14 mouse cellular contexts compared by ENCODE assay signal in the genomic region with DNA sequence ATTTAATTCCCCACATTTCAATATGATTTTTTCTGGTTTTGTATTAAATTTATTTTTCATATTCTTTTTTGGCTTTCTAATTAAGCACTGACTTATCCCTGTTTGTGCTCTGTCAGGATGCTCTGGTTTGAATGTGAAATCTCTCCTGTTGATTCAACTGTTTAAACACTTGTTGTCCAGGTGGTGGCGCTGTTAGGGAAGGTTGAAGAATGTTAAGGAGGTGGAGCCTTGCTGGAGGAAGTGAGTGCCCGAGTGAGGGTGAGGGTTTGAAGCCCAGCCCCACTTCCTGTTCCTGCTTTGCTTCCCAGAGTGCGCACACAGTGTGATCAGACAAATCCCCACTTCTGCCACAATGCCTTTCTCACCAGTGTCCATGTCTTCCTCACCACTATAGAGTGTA.
DNase-seq lines count a peak whose midpoint lies in the region; ATAC-seq lines count a peak whose summit lies in the region.
"Had no signal": no experiment of that assay in that cellular context is flagged by ENCODE, and none has a peak within 500 bp of the region (broad histone marks: within the 10 kb centered on the region; RNA-seq: fewer than 3 reads in every experiment).

No protein-coding gene starts in this region.

- no peak overlapping the region for H3K4me3 ChIP-seq in hindbrain, embryonic 10.5 days

- peak; percentile 23 for DNase-seq in cerebellum, postnatal 10 days
- DNase-seq in cerebellum, adult 8-10 months, result no peak
- DNase-seq in kidney, postnatal 10 days, result peak; percentile 12
- no peak for DNase-seq in kidney, adult 11 months
- DNase-seq in thymus, postnatal 4 days, result peak; percentile 7
- DNase-seq in thymus, postnatal 14 days, result no peak
- no peak for DNase-seq in hindbrain, embryonic 10.5 days (ENCODE audit: low spot score)
- DNase-seq: B cell, adult 2 months; cerebellum, adult 9-10 months; heart, postnatal 4 days; spleen, adult 18-20 months had no signal

- no peaks in the 10 kb centered on the region for H3K27me3 ChIP-seq in hindbrain, embryonic 10.5 days (ENCODE audit: insufficient read depth, poor library complexity, severe bottlenecking)

- H3K27ac ChIP-seq in hindbrain, embryonic 10.5 days, result no peak overlapping the region

- no peaks in the 10 kb centered on the region for H3K4me1 ChIP-seq in hindbrain, embryonic 10.5 days (replicated peaks)

- no peaks in the 10 kb centered on the region for H3K9me3 ChIP-seq in hindbrain, embryonic 10.5 days

- ATAC-seq in megakaryocyte-erythroid progenitor cell, adult 5-6 weeks (replicated peaks; ENCODE audit: low FRiP score, low TSS enrichment, poor library complexity, severe bottlenecking), result no peak
- ATAC-seq: forebrain, embryonic 16.5 days; intestine, embryonic 16.5 days had no signal

- H3K36me3 ChIP-seq in hindbrain, embryonic 10.5 days, result no peaks in the 10 kb centered on the region

- 58% methylated on average over 3 of the region's 3 CpGs for WGBS in hindbrain, embryonic 10.5 days

Comparison
In these comparisons a context has a peak if more than half of its experiments do, and no peak if none do; other contexts are left out.
1. DNase-seq: peak in cerebellum, postnatal 10 days (2 of 2), kidney, postnatal 10 days (single experiment) and thymus, postnatal 4 days (single experiment); none in cerebellum, adult 8-10 months (single experiment), kidney, adult 11 months (single experiment), thymus, postnatal 14 days (single experiment) and hindbrain, embryonic 10.5 days (single experiment).